Mouse (Mus musculus) lung, embryonic 16.5 days (tissue): ENCODE results near the gene Rad51d. TPM values are rescaled to one million over a fixed set of nuclear protein-coding genes. Genes with fewer than 3 reads are reported as not detected.
"Not testable (repeated sequence)": the region's sequence is repeated elsewhere in the genome, so short reads cannot be mapped to it uniquely, and the experiment has no call there.

Experiments
- ATAC-seq: fragments of 200-750 bp; cut with Nextera tagmentation; 2 replicates; pipeline ENCODE4 v1.8.0; 2017; ENCODE audit warnings: low read depth, mild to moderate bottlenecking, moderate library complexity
- H3K27ac ChIP-seq: fragments of 300-500 bp; sonication (generic); 2 replicates; pipeline ENCODE4 v1.5.1; 2014; ENCODE audit warnings: mild to moderate bottlenecking, control low read depth, low read length
- H3K27me3 ChIP-seq: fragments of 300-500 bp; sonication (generic); 2 replicates; pipeline ENCODE4 v1.6.1; 2014; ENCODE audit warnings: low read depth, low read length, mixed read lengths; ENCODE audit not compliant: control insufficient read depth, insufficient read depth
- H3K36me3 ChIP-seq: fragments of 300-500 bp; sonication (generic); 2 replicates; pipeline ENCODE4 v1.6.1; 2014; ENCODE audit warnings: low read length; ENCODE audit not compliant: control insufficient read depth, insufficient read depth
- H3K4me1 ChIP-seq: fragments of 300-500 bp; sonication (generic); replicated peaks from 2 replicates; pipeline ENCODE4 v1.6.1; 2014; ENCODE audit warnings: low read length, mixed read lengths; ENCODE audit not compliant: control insufficient read depth, insufficient read depth
- H3K4me2 ChIP-seq: fragments of 300-500 bp; sonication (generic); 2 replicates; pipeline ENCODE4 v1.6.1; 2014; ENCODE audit warnings: low read depth, low read length, control low read depth
- H3K4me3 ChIP-seq: fragments of 300-500 bp; sonication (generic); 2 replicates; pipeline ENCODE4 v1.5.1; 2014; ENCODE audit warnings: mild to moderate bottlenecking, low read length, control low read depth
- H3K9ac ChIP-seq: fragments of 300-500 bp; sonication (generic); 2 replicates; pipeline ENCODE4 v1.6.1; 2014; ENCODE audit warnings: low read length, control low read depth
- H3K9me3 ChIP-seq: fragments of 300-500 bp; sonication (generic); 2 replicates; pipeline ENCODE4 v1.6.1; 2016; ENCODE audit warnings: low read length; ENCODE audit not compliant: control insufficient read depth
- WGBS: fragments of 180-500 bp; shearing (Covaris S2); extraction: QIAGEN DNeasy Blood & Tissue Kit; methylation state at CpG from one replicate; pipeline ENCODE4 v1.1.7; 2014; 5-methylcytosine and 5-hydroxymethylcytosine counted together
- polyA plus RNA-seq: library from polyadenylated mRNA; unstranded; fragments of >200 nt; fragmentation: Nextera tagmentation; extraction: Ambion mirVana; gene quantifications from 2 replicates; pipeline ENCODE4 v1.2.1, GENCODE M21; 2015

Rad51d gene
- polyA plus RNA-seq, 1 experiment from 2014 or later, result 14.0 TPM

- no peaks in the 10 kb centered on the region for H3K4me1 ChIP-seq
- H3K27ac ChIP-seq, result no peak overlapping the region
- no peak overlapping the region for H3K4me3 ChIP-seq
- WGBS, result 46% methylated on average over 5 of the region's 5 CpGs
- no peaks in the 10 kb centered on the region for H3K36me3 ChIP-seq
- H3K4me2 ChIP-seq, result no peak overlapping the region
- no peaks in the 10 kb centered on the region for H3K27me3 ChIP-seq
- no peak overlapping the region for H3K9ac ChIP-seq
- no peaks in the 10 kb centered on the region for H3K9me3 ChIP-seq
- no peak for ATAC-seq
These were observed 51.9 kb downstream of the Rad51d start for GRCm38 (mm10) chr11:82838511-82838910.

- no peak overlapping the region for H3K9ac ChIP-seq
- WGBS, result 67% methylated on average over 7 of the region's 7 CpGs
- H3K36me3 ChIP-seq, result no peaks in the 10 kb centered on the region
- H3K9me3 ChIP-seq, result no peaks in the 10 kb centered on the region
- H3K4me1 ChIP-seq, result no peaks in the 10 kb centered on the region
- no peaks in the 10 kb centered on the region for H3K27me3 ChIP-seq
- H3K4me2 ChIP-seq, result no peak overlapping the region
- ATAC-seq, result no peak
- H3K27ac ChIP-seq, result no peak overlapping the region
- no peak overlapping the region for H3K4me3 ChIP-seq
These were observed 52.6 kb downstream of the Rad51d start for GRCm38 (mm10) chr11:82837848-82838247.

- Histone ChIP-seq H3K4me3 (no peak overlapping the region), H3K27ac (no peak overlapping the region), H3K4me2 (no peak overlapping the region), H3K36me3 (no peaks in the 10 kb centered on the region), H3K4me1 (no peaks in the 10 kb centered on the region), H3K9ac (no peak overlapping the region), H3K27me3 (no peaks in the 10 kb centered on the region), H3K9me3 (no peaks in the 10 kb centered on the region)
- 59% methylated on average over 7 of the region's 7 CpGs for WGBS
- no peak for ATAC-seq
These were observed 53.2 kb downstream of the Rad51d start for GRCm38 (mm10) chr11:82837192-82837591.

GRCm38 (mm10) chr11:82835616-82836432 is 54.6 kb downstream of the Rad51d start:
- no peaks in the 10 kb centered on the region for H3K36me3 ChIP-seq
- no peak overlapping the region for H3K9ac ChIP-seq

DNA sequence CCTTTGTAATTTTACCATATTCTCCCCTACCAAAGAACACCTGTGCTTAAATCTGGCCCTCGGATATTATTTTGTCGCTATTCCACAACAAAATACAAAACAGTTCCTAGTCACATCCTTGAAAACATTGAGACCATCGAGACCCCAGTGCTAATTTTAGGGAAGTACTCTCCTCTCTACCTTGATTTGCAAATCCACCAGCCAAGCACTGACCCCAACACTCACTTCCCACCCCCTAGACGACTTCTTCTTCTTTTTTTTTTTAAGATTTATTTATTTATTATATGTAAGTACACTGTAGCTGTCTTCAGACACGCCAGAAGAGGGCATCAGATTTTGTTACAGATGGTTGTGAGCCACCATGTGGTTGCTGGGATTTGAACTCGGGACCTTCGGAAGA is 56.1 kb downstream of the Rad51d start:
- H3K4me1 ChIP-seq, result peaks cover 11% of the 10 kb centered on the region
- not testable (repeated sequence) for H3K4me2 ChIP-seq, H3K27me3 ChIP-seq, H3K36me3 ChIP-seq, H3K27ac ChIP-seq, H3K9ac ChIP-seq, H3K9me3 ChIP-seq, H3K4me3 ChIP-seq, ATAC-seq
- WGBS, result 69% methylated on average over 7 of the region's 7 CpGs

More at GRCm38 (mm10) chr11:82835616-82836432, 54.6 kb downstream of the Rad51d start:
- Histone ChIP-seq H3K9me3 (no peaks in the 10 kb centered on the region), H3K4me2 (no peak overlapping the region), H3K4me3 (no peak overlapping the region), H3K27ac (no peak overlapping the region), H3K27me3 (no peaks in the 10 kb centered on the region), H3K4me1 (peaks cover 11% of the 10 kb centered on the region)
- no peak for ATAC-seq
- WGBS, result 75% methylated on average over 11 of the region's 11 CpGs

GRCm38 (mm10) chr11:82833929-82834328 is 56.5 kb downstream of the Rad51d start:
- Histone ChIP-seq H3K27ac (no peak overlapping the region), H3K4me1 (peaks cover 11% of the 10 kb centered on the region)
- no peak for ATAC-seq

GRCm38 (mm10) chr11:82832402-82832801 is 58.0 kb downstream of the Rad51d start:
- not testable (repeated sequence) for H3K36me3 ChIP-seq, H3K4me2 ChIP-seq, H3K9ac ChIP-seq, H3K27ac ChIP-seq, H3K4me3 ChIP-seq, H3K9me3 ChIP-seq, H3K27me3 ChIP-seq, ATAC-seq
- 74% methylated on average over 10 of the region's 10 CpGs for WGBS
- peaks cover 11% of the 10 kb centered on the region for H3K4me1 ChIP-seq

More at GRCm38 (mm10) chr11:82833929-82834328, 56.5 kb downstream of the Rad51d start:
- Histone ChIP-seq H3K4me2 (no peak overlapping the region), H3K9ac (no peak overlapping the region), H3K9me3 (no peaks in the 10 kb centered on the region), H3K4me3 (no peak overlapping the region), H3K27me3 (no peaks in the 10 kb centered on the region), H3K36me3 (no peaks in the 10 kb centered on the region)
- WGBS, result 69% methylated on average over 8 of the region's 8 CpGs

- Histone ChIP-seq H3K9ac (no peak overlapping the region), H3K27me3 (no peaks in the 10 kb centered on the region), H3K9me3 (no peaks in the 10 kb centered on the region), H3K4me3 (no peak overlapping the region), H3K4me2 (peak overlapping the region; percentile 25), H3K27ac (no peak overlapping the region), H3K4me1 (peaks cover 11% of the 10 kb centered on the region), H3K36me3 (no peaks in the 10 kb centered on the region)
- 18% methylated on average over 10 of the region's 10 CpGs for WGBS
- ATAC-seq, result peak; percentile 43; the same call in 1 of the 2 replicates
These were observed 59.2 kb downstream of the Rad51d start for GRCm38 (mm10) chr11:82831008-82831893.

- Histone ChIP-seq H3K9me3 (no peaks in the 10 kb centered on the region), H3K9ac (no peak overlapping the region), H3K27me3 (no peaks in the 10 kb centered on the region), H3K27ac (no peak overlapping the region), H3K4me3 (no peak overlapping the region), H3K36me3 (no peaks in the 10 kb centered on the region), H3K4me2 (no peak overlapping the region), H3K4me1 (peaks cover 9% of the 10 kb centered on the region)
- ATAC-seq, result no peak
These were observed 63.6 kb downstream of the Rad51d start for GRCm38 (mm10) chr11:82826818-82827217.
